Mouse (Mus musculus): ENCODE measurements around the gene Eaf1.

Gene Eaf1

DNA sequence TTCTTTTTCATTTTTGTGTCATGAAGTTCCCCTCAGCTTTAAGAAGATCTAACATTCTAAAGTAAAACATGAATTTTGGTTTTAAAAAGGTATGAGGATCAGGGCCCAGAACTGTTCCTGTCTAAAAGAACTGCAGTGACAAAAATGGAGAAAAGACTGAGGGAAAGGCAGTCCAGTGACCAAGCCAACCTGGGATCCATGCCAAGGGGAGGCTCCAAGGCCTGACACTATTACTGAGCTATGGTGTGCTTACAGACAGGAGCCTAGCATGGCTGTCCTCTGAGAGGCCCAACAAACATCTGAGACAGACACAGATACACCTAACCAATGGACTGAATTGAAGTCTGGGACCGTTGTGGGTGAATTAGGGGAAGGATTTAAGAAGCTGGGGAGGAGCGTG lies 15.7 kb downstream of the Eaf1 start:
- DNase-seq (ENCODE audit: low spot score in 2 of 2) = peak in 1 of 2 experiments; percentile 27

DNA sequence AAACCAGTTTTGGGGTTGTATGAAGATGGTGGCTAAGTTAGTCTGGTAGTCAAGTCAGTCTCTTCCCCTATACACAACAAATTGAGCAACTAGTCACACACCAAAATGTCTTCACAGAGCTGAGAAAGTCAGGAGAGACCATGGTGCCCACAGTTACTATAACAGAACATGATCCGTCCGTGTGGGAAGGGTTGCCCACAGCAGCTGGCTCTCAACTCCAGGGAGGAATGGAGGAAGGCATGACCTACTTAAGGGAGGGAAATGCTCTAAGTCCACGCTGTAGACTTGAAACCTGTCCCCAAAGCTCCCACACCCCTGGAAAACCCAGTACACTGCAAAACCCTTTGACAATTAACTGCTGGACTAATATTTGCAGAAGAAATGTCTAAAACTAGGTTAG lies 16.1 kb downstream of the Eaf1 start:
- DNase-seq (ENCODE audit: low spot score in 2 of 2) = no peak

DNA sequence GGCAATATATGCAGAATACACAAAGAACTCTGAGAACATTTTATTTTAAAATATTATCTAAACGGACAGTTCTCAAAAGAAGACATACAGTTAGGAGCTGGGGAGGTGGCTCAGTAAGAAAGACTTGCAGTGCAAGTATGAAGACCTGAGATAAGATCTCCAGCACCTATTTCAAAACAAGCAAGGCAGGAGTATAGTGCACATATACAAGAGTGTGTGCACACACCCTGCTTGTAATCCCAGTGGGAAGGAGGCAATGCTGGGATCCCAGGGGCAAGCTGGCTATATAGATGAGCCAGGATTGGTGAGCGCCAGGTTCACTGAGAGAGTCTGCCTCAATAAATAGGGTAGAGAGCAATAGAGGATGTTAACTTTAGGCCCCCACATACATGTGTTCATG lies 21.7 kb downstream of the Eaf1 start:
- no peak for DNase-seq (ENCODE audit: low spot score in 2 of 2)

DNA sequence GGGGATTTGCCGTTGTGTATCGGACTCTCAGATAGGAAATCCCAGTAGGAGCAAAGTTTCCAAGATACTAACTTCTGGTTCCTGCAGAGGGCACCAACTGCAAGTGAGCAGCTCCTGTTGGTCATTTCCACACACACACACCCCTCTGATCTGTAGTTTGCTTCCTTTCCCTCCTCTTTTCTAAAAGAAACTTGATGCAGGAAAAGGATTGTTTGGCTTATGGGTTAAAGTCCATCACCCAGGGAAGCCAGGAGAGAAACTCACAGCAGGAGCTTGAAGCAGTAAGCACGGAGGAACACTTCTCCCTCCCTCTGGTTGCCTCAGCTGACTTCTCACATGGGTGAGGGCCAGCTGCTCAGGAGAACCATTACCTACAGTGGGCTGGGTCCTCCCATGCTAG lies 25.0 kb downstream of the Eaf1 start:
- no peak for DNase-seq (ENCODE audit: low spot score in 2 of 2)

DNA sequence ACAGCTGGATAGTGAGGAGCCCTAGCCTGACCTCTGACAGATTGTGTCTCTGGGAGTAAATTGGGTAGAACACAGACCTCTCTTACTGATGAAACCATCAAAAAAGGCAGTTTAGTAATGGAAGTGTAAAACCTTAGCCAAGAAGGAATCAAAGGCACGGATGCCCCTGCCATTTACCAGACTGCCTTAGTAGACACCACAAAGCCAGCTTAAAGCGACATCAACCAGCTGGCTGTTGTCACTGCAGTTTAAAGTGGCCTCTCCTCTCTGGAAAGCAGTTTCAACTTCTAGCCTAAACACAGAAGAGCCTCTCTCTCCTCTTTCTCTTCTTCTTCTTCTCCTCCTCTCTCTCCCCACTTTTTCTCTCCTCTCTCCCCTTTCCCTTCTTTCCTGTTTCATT lies 27.1 kb downstream of the Eaf1 start:
- DNase-seq (ENCODE audit: low spot score in 2 of 2) = no peak

DNA sequence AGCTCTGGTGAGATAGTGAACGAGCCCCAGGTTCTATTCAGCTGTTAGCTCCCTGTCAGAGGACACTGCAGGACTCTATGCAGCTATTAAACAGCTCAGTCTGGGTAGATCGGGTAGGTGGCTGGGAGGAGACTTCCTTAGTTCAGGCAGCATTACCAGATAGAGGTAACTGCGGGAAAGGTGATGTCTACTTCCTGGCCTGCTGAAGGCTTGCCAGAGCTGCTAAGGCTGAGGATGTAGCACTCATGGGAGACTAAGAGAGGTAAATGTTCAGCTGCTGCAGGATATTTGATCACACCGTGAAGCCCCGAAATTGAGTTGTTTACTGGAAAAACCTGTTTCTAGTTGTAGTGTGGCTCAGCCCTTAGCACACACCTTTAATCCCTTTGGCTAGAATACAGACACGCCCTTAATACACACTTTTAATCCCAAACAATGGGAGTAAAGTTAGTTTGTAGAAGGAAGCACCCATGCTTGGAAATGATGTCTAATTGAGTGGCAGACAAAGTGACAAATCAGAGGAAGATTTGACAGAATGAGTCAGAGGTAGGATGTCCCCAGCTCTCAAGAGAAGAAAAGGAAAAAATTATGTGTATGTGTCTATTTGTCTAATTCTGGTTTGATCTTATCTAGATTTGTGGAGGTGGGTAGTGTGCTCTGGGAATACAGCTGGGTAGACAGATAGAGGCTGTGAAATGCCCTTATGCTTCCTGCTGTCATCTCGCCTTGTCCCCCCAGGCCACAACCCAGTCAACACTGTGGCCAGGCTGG lies 31.0 kb downstream of the Eaf1 start:
- DNase-seq (ENCODE audit: low spot score in 2 of 2) = no peak

DNA sequence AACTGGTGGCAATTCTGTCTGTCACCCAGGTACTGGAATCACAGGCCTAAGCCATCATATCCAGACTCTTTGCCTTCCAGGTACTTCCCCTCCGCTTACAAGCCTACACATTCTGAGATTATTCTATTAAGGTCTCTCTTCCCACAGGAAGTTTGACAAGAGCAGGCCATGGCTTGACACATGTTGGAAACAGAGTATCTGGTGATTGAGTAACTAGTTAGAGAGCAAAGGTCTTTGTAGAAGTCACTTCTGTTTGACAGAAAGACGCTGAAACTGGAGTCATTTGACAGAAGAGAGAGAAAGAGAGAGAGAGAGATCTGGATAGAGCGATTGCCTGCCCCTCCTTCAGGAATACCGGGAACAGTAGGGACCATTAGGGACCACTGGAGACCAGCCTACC lies 36.6 kb downstream of the Eaf1 start:
- no peak for DNase-seq (ENCODE audit: low spot score in 2 of 2)

DNA sequence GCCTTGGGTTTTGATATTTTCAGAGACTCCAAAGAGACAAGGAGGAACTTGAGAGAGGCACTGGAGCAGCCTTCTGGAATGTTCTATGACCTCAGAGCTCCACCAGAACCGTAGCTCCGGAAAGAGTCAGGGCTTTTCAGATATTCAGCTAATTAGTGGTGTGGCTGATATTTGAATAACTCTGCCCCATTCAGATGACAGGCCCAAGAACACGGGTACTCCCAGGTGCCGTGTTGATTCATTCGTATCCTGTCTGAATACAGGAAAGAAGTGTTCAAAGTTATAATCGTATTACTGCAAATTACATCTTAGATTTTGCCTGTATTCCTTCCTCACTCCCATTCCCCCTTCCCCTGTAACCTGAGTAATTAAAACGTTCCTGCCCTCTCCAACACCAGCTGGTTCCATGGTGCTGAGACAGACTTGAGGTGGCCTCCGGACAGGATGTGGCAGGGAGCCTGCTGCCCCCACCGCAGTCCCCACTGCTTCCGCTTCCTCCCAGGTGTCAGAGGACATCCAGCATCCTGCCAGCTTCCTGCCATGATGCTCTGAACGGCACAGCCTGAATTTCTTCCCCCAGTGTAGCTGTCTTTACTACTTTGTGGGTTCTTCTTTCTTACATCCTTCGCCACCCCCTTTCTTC lies 37.4 kb downstream of the Eaf1 start:
- DNase-seq (ENCODE audit: low spot score in 2 of 2) = no peak

DNA sequence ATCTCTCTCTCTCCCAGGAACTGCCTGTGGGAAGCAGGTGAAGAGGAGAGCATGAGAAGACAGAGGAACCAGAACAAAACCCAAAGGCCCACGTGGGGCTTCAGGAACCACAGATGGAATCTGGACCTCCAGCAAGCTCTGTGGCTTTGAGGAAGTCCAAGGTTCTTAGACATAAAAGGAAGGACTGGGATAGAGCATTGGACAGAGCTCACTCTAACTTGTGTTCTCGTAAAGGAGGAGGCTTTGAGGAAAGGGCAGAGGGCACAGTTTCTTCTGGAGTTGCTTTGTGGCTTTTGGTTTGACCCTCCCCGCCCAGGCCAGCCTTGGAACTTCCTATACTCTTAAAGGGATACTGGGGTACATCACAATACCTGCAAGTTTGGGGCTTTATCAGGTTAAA lies 38.5 kb downstream of the Eaf1 start:
- DNase-seq (ENCODE audit: low spot score in 2 of 2) = no peak

DNA sequence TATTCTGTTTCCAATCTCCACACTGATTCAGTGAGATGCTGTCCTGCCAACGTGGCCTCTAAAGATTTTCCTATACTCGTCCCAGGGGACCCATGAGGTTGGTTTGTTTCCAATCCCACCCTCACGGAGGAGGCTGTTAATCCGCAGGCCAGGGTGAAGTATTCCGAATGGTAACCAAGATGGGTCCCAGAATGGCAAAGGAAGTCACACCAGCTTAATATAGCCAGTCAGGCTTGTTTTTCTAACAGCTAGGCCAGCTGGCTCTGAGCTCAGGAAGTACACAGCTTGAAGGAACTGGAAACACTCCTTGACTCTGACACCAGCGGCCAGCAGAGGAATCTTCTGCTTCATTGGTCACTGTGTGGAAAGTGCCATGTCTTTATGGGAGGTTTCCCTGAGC lies 43.1 kb downstream of the Eaf1 start:
- DNase-seq (ENCODE audit: low spot score in 2 of 2) = no peak

DNA sequence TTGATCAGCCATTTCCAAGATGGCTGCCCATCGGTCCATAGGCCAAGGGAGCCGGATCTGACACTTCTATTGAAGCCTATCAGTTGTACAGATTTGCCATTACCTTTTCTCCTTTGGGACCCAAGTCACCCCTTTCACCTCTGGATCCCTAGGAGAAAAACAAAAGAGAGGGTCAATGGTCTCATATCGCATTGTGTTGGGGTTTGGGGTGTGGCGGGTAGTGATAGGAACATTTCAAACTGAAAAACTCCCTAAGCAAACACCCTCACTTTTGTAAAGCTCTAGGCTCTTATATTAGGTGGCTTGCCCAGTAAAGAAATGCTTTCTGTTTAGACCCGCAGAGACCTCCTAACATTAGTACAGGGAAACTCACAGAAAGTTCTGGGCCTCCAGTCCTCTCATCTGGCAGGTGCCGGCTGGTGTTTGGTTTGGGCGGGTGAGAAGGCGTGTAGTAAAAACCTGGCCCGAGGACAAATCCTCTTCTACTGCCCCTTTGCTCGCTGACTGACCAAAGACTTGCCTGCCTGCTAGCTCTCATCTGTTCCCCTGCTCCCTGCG lies 49.8 kb downstream of the Eaf1 start:
- no peak for DNase-seq (ENCODE audit: low spot score in 2 of 2)

DNA sequence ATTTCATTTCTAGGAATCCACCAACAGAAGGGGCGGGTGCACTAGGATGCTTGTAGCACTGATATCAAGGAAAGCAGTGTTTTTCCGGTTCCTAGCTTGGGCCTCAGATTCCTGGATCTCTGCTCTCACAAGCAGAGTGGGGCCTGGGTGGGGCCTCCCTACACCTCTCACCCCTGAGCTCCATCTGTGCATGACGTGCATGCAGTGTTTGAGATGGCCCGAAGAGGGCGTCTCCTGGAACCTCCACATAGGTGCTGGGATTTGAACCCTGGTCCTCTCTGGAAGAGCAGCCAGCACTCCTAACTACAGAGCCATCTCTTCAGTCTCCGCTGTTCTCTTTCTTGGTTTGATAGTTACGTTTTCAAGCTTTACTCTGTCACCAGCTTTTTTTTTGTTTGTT lies 60.8 kb downstream of the Eaf1 start:
- DNase-seq (ENCODE audit: low spot score in 2 of 2) = no peak

DNA sequence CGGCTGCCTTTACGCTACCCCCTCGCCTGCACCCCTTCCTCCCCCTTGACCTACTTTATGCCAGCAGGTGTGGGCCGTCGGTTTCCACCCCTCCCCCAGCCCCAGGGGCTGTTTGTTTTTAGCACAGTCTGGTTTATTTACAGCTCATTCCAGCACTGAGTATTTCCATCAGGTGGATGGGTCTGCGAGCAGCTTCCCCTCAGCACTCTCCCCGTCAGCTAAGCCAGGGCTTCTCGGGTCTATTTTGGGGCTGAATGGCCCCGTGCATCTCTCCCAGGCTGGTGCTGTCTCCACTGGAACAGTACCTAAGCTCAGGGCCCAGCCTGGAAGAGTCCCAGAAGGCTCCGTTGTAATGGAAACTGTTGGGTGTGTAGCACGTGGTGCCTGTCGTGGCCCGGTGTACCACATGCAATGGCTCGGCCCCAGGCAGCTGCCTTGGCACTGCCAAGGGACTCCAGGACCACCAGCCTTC lies 61.8 kb downstream of the Eaf1 start:
- no peak for DNase-seq (ENCODE audit: low spot score in 2 of 2)

DNA sequence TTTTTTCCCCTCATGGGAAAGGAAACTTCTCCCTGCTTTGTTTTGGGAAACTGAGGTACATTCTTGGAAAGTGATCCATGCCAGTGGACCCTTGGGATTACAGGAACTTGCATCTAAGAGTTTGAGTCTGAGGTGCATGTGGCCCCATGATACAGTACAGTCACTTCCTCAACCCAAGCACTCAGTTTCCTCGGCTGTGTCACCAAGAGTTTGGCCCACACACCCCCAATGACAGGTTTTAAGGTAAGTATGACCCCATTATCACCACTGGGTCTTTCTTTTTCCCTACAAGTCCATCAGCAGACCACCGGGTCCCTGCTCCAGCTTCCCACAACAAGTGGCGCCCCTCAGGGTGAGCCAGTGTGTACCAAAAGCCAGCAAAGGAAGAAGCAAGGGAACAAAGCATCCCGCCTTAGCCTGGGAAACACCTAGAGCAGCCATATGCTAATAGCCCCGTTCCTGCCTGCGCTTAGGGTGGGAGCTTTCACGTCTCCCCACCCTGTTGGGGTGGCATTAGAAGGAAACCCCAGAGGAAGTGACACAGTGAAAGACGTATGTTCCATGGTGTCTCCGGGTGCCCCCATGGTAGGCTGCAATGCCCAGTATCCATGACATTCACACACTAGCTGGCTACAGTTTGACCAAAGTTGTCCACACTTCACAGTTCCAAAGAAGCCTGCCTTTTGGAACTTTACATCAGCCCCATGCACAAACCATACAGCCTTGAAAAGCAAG lies 62.5 kb downstream of the Eaf1 start:
- no peak for DNase-seq (ENCODE audit: low spot score in 2 of 2)

DNA sequence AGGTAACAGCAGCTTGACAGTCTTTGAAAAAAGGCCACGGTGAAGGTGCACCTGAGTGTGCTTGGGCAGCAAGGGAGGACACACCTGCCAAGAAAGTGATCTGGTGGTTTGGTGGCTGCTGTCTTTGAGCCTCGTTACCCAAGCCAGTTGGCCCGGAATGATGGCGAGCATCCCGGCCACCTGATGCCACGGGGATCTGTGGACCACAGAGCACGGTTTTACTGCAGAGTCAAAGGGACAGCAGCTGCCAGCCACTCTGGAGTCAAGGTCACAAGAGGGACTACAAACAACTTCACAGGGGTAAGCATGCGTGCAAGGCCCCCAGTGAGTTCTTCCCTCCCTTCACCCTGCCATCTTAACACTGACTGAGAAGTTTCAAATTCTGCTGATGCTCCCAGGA lies 63.1 kb downstream of the Eaf1 start:
- DNase-seq (ENCODE audit: low spot score in 2 of 2) = no peak

DNA sequence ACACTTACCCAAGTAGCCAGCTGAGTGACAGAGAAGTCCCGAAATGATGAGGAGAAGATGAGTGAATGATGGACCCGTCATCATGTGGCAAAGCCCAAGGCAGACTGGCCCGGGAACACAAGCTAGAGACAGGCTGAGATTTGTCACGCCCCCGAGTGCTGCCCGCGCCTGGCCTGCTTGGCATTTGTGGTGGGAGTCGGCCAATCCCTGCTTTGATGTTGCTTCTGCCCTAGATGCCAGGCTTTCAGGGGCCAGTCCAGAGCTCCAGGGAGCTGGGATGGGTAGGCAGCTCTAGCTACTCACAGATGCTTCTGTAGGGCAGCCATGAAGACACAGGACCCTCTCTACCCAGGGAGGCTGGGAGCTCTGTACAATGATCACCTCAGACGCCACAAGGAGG lies 63.6 kb downstream of the Eaf1 start:
- no peak for DNase-seq (ENCODE audit: low spot score in 2 of 2)

DNA sequence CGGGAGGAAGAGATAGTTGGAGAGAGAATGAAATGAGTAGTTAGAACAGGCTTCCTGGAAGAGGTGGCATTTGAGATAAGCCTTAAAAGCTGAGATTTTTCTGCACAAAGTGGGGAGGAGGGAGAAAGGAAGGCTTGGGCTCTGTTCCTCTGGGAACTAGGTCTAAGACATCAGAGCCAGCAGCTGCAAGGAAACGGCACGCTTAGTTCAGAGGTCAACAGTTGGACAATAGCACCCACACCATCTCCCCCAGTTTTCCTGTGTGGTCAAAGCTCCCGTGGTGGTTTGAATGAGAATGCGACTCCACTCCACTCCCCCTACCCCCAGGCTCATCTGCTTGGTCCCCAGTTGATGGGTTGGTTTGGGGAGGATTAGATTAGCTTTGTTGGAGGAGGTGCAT lies 65.0 kb downstream of the Eaf1 start:
- DNase-seq (ENCODE audit: low spot score in 2 of 2) = no peak

Data from urinary bladder, postnatal 36 days (tissue).